Comparison of ENCODE assay signal across 18 mouse cellular contexts in genomic region chr7:136126393-136126792, GRCm38 (mm10).
DNase-seq lines count a peak whose midpoint lies in the region; ATAC-seq lines count a peak whose summit lies in the region.
"Had no signal": no experiment of that assay in that cellular context is flagged by ENCODE, and none has a peak within 500 bp of the region (broad histone marks: within the 10 kb centered on the region; RNA-seq: fewer than 3 reads in every experiment).

No protein-coding gene starts in this region.

- no peak overlapping the region for H3K4me2 ChIP-seq in heart, embryonic 12.5 days
- H3K4me2 ChIP-seq in midbrain, embryonic 11.5 days, result no peak overlapping the region
- no peak overlapping the region for H3K4me2 ChIP-seq in midbrain, embryonic 14.5 days (ENCODE audit: low read length)

- peaks cover 5% of the 10 kb centered on the region; the same call in 1 of the 2 replicates for H3K27me3 ChIP-seq in heart, embryonic 12.5 days (replicated peaks)
- H3K27me3 ChIP-seq in midbrain, embryonic 11.5 days (ENCODE audit: control insufficient read depth, insufficient read depth, low read length), result 0 out of 2 replicates have a peak, but pooled peaks cover 2% of the 10 kb centered on the region
- H3K27me3 ChIP-seq in midbrain, embryonic 14.5 days (ENCODE audit: control insufficient read depth, insufficient read depth, low read length), result no peaks in the 10 kb centered on the region; the same call in 1 of the 2 replicates
- H3K27me3 ChIP-seq: Patski had no signal

- H3K4me3 ChIP-seq in heart, embryonic 12.5 days, result no peak overlapping the region
- H3K4me3 ChIP-seq in midbrain, embryonic 11.5 days (ENCODE audit: low read depth, low read length), result no peak overlapping the region
- H3K4me3 ChIP-seq in midbrain, embryonic 14.5 days (replicated peaks; ENCODE audit: low read depth, low read length), result no peak overlapping the region

- H3K9ac ChIP-seq in heart, embryonic 12.5 days, result no peak overlapping the region
- H3K9ac ChIP-seq in midbrain, embryonic 11.5 days (ENCODE audit: low read length), result no peak overlapping the region
- no peak overlapping the region for H3K9ac ChIP-seq in midbrain, embryonic 14.5 days (replicated peaks; ENCODE audit: low read length)

- no peaks in the 10 kb centered on the region for H3K36me3 ChIP-seq in heart, embryonic 12.5 days
- no peaks in the 10 kb centered on the region for H3K36me3 ChIP-seq in midbrain, embryonic 11.5 days (ENCODE audit: control insufficient read depth, insufficient read depth, low read length)
- no peaks in the 10 kb centered on the region for H3K36me3 ChIP-seq in midbrain, embryonic 14.5 days (ENCODE audit: control insufficient read depth, insufficient read depth, low read length)
- H3K36me3 ChIP-seq: G1E had no signal

- 89% methylated on average over 3 of the region's 3 CpGs for WGBS in heart, embryonic 12.5 days
- 90% methylated on average over 3 of the region's 3 CpGs for WGBS in midbrain, embryonic 11.5 days
- 91% methylated on average over 3 of the region's 3 CpGs for WGBS in midbrain, embryonic 14.5 days

- peak; percentile 53 for DNase-seq in heart, adult 11 months
- DNase-seq in midbrain, embryonic 11.5 days (ENCODE audit: low spot score, missing footprints), result peak; percentile 57
- no peak for DNase-seq in midbrain, embryonic 14.5 days
- DNase-seq: adrenal gland, adult 2 months; adrenal gland, adult 8-10 months; adrenal gland, postnatal 10 days; adrenal gland, postnatal 14 days; adrenal gland, postnatal 25 days; adrenal gland, postnatal 36 days; B cell, adult 2 months; cerebellum, adult 11 months; cerebellum, adult 11-12 months; cerebellum, adult 18-20 months had no signal

- peaks cover 20% of the 10 kb centered on the region for H3K4me1 ChIP-seq in heart, embryonic 12.5 days (replicated peaks)
- peaks cover 12% of the 10 kb centered on the region for H3K4me1 ChIP-seq in midbrain, embryonic 11.5 days (ENCODE audit: control insufficient read depth, insufficient read depth, low read length)
- H3K4me1 ChIP-seq in midbrain, embryonic 14.5 days (ENCODE audit: control insufficient read depth, insufficient read depth, low read length), result peaks cover 19% of the 10 kb centered on the region

- no peak overlapping the region for H3K27ac ChIP-seq in heart, embryonic 12.5 days (ENCODE audit: poor library complexity, severe bottlenecking)
- no peak overlapping the region for H3K27ac ChIP-seq in midbrain, embryonic 11.5 days (ENCODE audit: low read depth, low read length)
- no peak overlapping the region for H3K27ac ChIP-seq in midbrain, embryonic 14.5 days (replicated peaks; ENCODE audit: low read depth, low read length)

- no peaks in the 10 kb centered on the region for H3K9me3 ChIP-seq in heart, embryonic 12.5 days (replicated peaks)
- H3K9me3 ChIP-seq in midbrain, embryonic 11.5 days (ENCODE audit: control insufficient read depth, low read length), result no peaks in the 10 kb centered on the region
- no peaks in the 10 kb centered on the region for H3K9me3 ChIP-seq in midbrain, embryonic 14.5 days (ENCODE audit: control insufficient read depth, low read length)

- no peak for ATAC-seq in heart, embryonic 12.5 days (ENCODE audit: insufficient number of reproducible peaks, low FRiP score)
- ATAC-seq in midbrain, embryonic 11.5 days (ENCODE audit: low FRiP score), result no peak
- no peak for ATAC-seq in midbrain, embryonic 14.5 days (ENCODE audit: low FRiP score, low TSS enrichment)
- ATAC-seq: activated CD4-positive, CD25-positive, alpha-beta regulatory T cell, adult 4 months; CD4-positive, CD25-positive, alpha-beta regulatory T cell, adult 4 months; Patski had no signal
